Mouse (Mus musculus) lung, postnatal 10 days (tissue): Measurements from ENCODE around the gene Cd40.

ENCODE experiments used
- DNase-seq: peaks from one replicate; pipeline ENCODE4 v3.0.0; 2021

Gene Cd40

DNA sequence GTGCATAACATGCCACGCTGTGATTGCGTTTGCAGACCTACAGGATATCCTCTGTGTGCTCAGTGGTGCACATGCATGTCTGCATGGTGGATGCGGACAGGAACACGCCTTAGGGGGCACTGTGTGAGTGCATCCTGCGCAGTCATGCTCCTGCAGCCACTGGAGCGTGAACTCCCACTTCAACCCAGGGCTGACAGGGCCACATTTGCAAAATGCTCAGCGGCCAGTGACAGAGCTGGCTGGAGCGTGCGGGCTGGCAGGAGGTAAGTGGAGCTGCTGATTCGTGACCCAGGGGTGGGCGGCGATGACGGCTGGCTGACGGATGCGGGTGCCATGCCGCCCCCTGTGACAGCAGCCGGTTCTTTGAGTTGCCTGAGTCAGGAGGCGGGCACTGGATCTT is 51.2 kb downstream of the Cd40 start:
- no peak for DNase-seq

GRCm38 (mm10) chr2:165112149-165112548 is 56.7 kb downstream of the Cd40 start:
- DNase-seq = peak; percentile 90

DNA sequence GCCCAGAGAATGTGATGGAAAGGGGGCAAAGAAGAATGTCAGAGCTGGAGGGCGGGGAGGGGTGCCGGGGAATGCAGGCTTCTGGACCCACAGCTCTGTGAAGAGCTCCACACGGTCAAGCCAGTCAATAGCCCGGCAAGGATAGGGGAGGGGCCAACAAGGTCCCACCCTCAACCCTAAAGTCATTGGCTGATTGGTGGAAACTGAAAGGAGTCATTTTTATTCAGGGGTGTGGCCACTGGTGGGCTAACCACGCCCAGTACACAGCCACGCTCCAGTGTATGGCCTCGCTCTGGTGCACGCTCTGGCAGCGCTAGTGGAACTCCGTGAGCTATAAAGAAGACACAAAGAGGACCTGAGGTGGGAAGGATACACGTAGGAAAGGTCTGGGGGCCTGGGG is 58.3 kb downstream of the Cd40 start:
- no peak for DNase-seq

GRCm38 (mm10) chr2:165120765-165121164 is 65.3 kb downstream of the Cd40 start:
- DNase-seq = no peak

GRCm38 (mm10) chr2:165121206-165121840 is 65.9 kb downstream of the Cd40 start:
- DNase-seq = peak; percentile 33
